Mouse (Mus musculus) heart, embryonic 10.5 days (tissue): Measurements from ENCODE around the gene Evi5l. TPM values are rescaled to one million over a fixed set of nuclear protein-coding genes. Genes with fewer than 3 reads are reported as not detected.
A peak's percentile ranks its signal among the peaks of the same experiment; 100 is the strongest.

ENCODE experiments used
- DNase-seq: peaks from one replicate; pipeline ENCODE4 v3.0.0-alpha.2; 2017; ENCODE audit warnings: low spot score
- H3K27ac ChIP-seq: fragments of 300-500 bp; sonication (generic); 2 replicates; pipeline ENCODE4 v1.5.1; 2016; ENCODE audit warnings: mild to moderate bottlenecking
- H3K27me3 ChIP-seq: fragments of 300-500 bp; sonication (generic); 2 replicates; pipeline ENCODE4 v1.6.1; 2016; ENCODE audit warnings: mild to moderate bottlenecking; ENCODE audit not compliant: poor library complexity, insufficient read depth, severe bottlenecking
- H3K36me3 ChIP-seq: fragments of 300-500 bp; sonication (generic); 2 replicates; pipeline ENCODE4 v1.6.1; 2016; ENCODE audit warnings: mild to moderate bottlenecking, moderate library complexity
- H3K4me1 ChIP-seq: fragments of 300-500 bp; sonication (generic); 2 replicates; pipeline ENCODE4 v1.6.1; 2016; ENCODE audit warnings: mild to moderate bottlenecking
- H3K4me3 ChIP-seq: fragments of 300-500 bp; sonication (generic); 2 replicates; pipeline ENCODE4 v1.5.1; 2016; ENCODE audit warnings: mild to moderate bottlenecking, moderate library complexity
- H3K9me3 ChIP-seq: fragments of 300-500 bp; sonication (generic); 2 replicates; pipeline ENCODE4 v1.6.1; 2016; ENCODE audit warnings: mild to moderate bottlenecking, moderate library complexity
- whole genome bisulfite sequencing: fragments of 180-500 bp; shearing (Covaris S2); methylation state at CpG from one replicate; pipeline ENCODE4 v1.1.7; 2016; 5-methylcytosine and 5-hydroxymethylcytosine counted together
- polyA plus RNA-seq: library from polyadenylated mRNA; unstranded; fragments of >200 nt; fragmentation: Nextera tagmentation; extraction: Ambion mirVana; gene quantifications from 2 replicates; pipeline ENCODE4 v1.2.1, GENCODE M21; 2016

Gene Evi5l
- polyA plus RNA-seq, 1 experiment from 2014 or later, result 16.1 TPM

- peaks cover 18% of the 10 kb centered on the region for H3K36me3 ChIP-seq
- DNase-seq, result no peak
- 70% methylated on average over 8 of the region's 8 CpGs for WGBS
- H3K27ac ChIP-seq, result no peak overlapping the region
- no peaks in the 10 kb centered on the region for H3K4me1 ChIP-seq
- no peaks in the 10 kb centered on the region for H3K9me3 ChIP-seq
- no peak overlapping the region for H3K4me3 ChIP-seq
- H3K27me3 ChIP-seq, result no peaks in the 10 kb centered on the region
Measured at GRCm38 (mm10) chr8:4183409-4183808, 17.0 kb downstream of the Evi5l start.

GRCm38 (mm10) chr8:4186151-4186550, 19.8 kb downstream of the Evi5l start:
- 92% methylated on average over 2 of the region's 2 CpGs for WGBS
- Histone ChIP-seq H3K36me3 (peaks cover 19% of the 10 kb centered on the region), H3K27ac (no peak overlapping the region), H3K27me3 (no peaks in the 10 kb centered on the region), H3K4me1 (peaks cover 3% of the 10 kb centered on the region; the same call in 1 of the 2 replicates), H3K9me3 (no peaks in the 10 kb centered on the region), H3K4me3 (no peak overlapping the region)
- DNase-seq, result no peak

- no peak for DNase-seq
- H3K4me1 ChIP-seq, result peaks cover 10% of the 10 kb centered on the region
- no peaks in the 10 kb centered on the region for H3K9me3 ChIP-seq
- 0 out of 2 replicates have a peak, but pooled peaks cover 6% of the 10 kb centered on the region for H3K27me3 ChIP-seq
- peaks cover 19% of the 10 kb centered on the region for H3K36me3 ChIP-seq
- H3K4me3 ChIP-seq, result no peak overlapping the region
- peak overlapping the region; percentile 63; the same call in 1 of the 2 replicates for H3K27ac ChIP-seq
Measured at GRCm38 (mm10) chr8:4188605-4189004, 22.2 kb downstream of the Evi5l start.

GRCm38 (mm10) chr8:4189031-4189722, 22.8 kb downstream of the Evi5l start:
- WGBS, result 21% methylated on average over 3 of the region's 3 CpGs
- DNase-seq, result no peak
- H3K27ac ChIP-seq, result peak overlapping the region; percentile 63; the same call in 1 of the 2 replicates
- no peaks in the 10 kb centered on the region for H3K9me3 ChIP-seq
- no peak overlapping the region for H3K4me3 ChIP-seq
- H3K27me3 ChIP-seq, result peaks cover 11% of the 10 kb centered on the region; the same call in 1 of the 2 replicates
- peaks cover 16% of the 10 kb centered on the region for H3K36me3 ChIP-seq
- peaks cover 12% of the 10 kb centered on the region for H3K4me1 ChIP-seq

GRCm38 (mm10) chr8:4192305-4192704, 25.9 kb downstream of the Evi5l start:
- peaks cover 16% of the 10 kb centered on the region; the same call in 1 of the 2 replicates for H3K27me3 ChIP-seq
- no peak overlapping the region for H3K4me3 ChIP-seq
- 62% methylated on average over 5 of the region's 5 CpGs for WGBS
- no peaks in the 10 kb centered on the region for H3K9me3 ChIP-seq
- peaks cover 7% of the 10 kb centered on the region for H3K36me3 ChIP-seq
- no peak overlapping the region for H3K27ac ChIP-seq
- no peak for DNase-seq
- H3K4me1 ChIP-seq, result peaks cover 12% of the 10 kb centered on the region

- Histone ChIP-seq H3K27me3 (peaks cover 16% of the 10 kb centered on the region; the same call in 1 of the 2 replicates), H3K27ac (0 out of 2 replicates have a peak overlapping the region, but pooled peaks have one; percentile 32), H3K4me3 (peak overlapping the region; percentile 12; the same call in 1 of the 2 replicates), H3K36me3 (0 out of 2 replicates have a peak, but pooled peaks cover 5% of the 10 kb centered on the region), H3K4me1 (peaks cover 12% of the 10 kb centered on the region), H3K9me3 (no peaks in the 10 kb centered on the region)
- peak; percentile 90 for DNase-seq
- WGBS, result 5% methylated on average over 18 of the region's 18 CpGs
Measured at GRCm38 (mm10) chr8:4192807-4193587, 26.6 kb downstream of the Evi5l start.

- H3K27ac ChIP-seq, result 0 out of 2 replicates have a peak overlapping the region, but pooled peaks have one; percentile 32
- peaks cover 12% of the 10 kb centered on the region for H3K4me1 ChIP-seq
- WGBS, result 56% methylated on average over 7 of the region's 7 CpGs
- peaks cover 16% of the 10 kb centered on the region; the same call in 1 of the 2 replicates for H3K27me3 ChIP-seq
- no peak for DNase-seq
- peak overlapping the region; percentile 12; the same call in 1 of the 2 replicates for H3K4me3 ChIP-seq
- no peaks in the 10 kb centered on the region for H3K9me3 ChIP-seq
- H3K36me3 ChIP-seq, result no peaks in the 10 kb centered on the region
Measured at GRCm38 (mm10) chr8:4193588-4193894, 27.2 kb downstream of the Evi5l start.

GRCm38 (mm10) chr8:4201321-4201720, 35.0 kb downstream of the Evi5l start:
- 59% methylated on average over 2 of the region's 2 CpGs for WGBS
- Histone ChIP-seq H3K27ac (no peak overlapping the region), H3K4me3 (no peak overlapping the region), H3K27me3 (peaks cover 47% of the 10 kb centered on the region), H3K36me3 (peaks cover 3% of the 10 kb centered on the region; the same call in 1 of the 2 replicates), H3K9me3 (no peaks in the 10 kb centered on the region), H3K4me1 (peaks cover 11% of the 10 kb centered on the region)
- no peak for DNase-seq

- Histone ChIP-seq H3K36me3 (no peaks in the 10 kb centered on the region), H3K9me3 (no peaks in the 10 kb centered on the region), H3K27me3 (peaks cover 79% of the 10 kb centered on the region), H3K27ac (no peak overlapping the region; the same call in 1 of the 2 replicates), H3K4me1 (peaks cover 20% of the 10 kb centered on the region), H3K4me3 (peak overlapping the region; percentile 48)
- 9% methylated on average over 38 of the region's 38 CpGs for WGBS
- no peak for DNase-seq
Measured at GRCm38 (mm10) chr8:4205246-4206123, 39.1 kb downstream of the Evi5l start.

GRCm38 (mm10) chr8:4206182-4207015, 40.0 kb downstream of the Evi5l start:
- H3K4me1 ChIP-seq, result peaks cover 20% of the 10 kb centered on the region
- no peaks in the 10 kb centered on the region for H3K36me3 ChIP-seq
- H3K4me3 ChIP-seq, result peak overlapping the region; percentile 48
- H3K27ac ChIP-seq, result no peak overlapping the region; the same call in 1 of the 2 replicates
- WGBS, result 6% methylated on average over 36 of the region's 44 CpGs
- no peak for DNase-seq
- peaks cover 88% of the 10 kb centered on the region for H3K27me3 ChIP-seq
- no peaks in the 10 kb centered on the region for H3K9me3 ChIP-seq

- DNase-seq, result no peak
- Histone ChIP-seq H3K27ac (no peak overlapping the region), H3K4me1 (peaks cover 20% of the 10 kb centered on the region), H3K4me3 (no peak overlapping the region), H3K36me3 (no peaks in the 10 kb centered on the region), H3K9me3 (no peaks in the 10 kb centered on the region), H3K27me3 (peaks cover 88% of the 10 kb centered on the region)
- 43% methylated on average over 2 of the region's 2 CpGs for WGBS
Measured at GRCm38 (mm10) chr8:4207016-4207350, 40.6 kb downstream of the Evi5l start.

- 75% methylated on average over 6 of the region's 6 CpGs for WGBS
- DNase-seq, result no peak
- Histone ChIP-seq H3K36me3 (no peaks in the 10 kb centered on the region), H3K27ac (no peak overlapping the region), H3K27me3 (peaks cover 90% of the 10 kb centered on the region), H3K9me3 (no peaks in the 10 kb centered on the region), H3K4me3 (no peak overlapping the region), H3K4me1 (peaks cover 35% of the 10 kb centered on the region)
Measured at GRCm38 (mm10) chr8:4211097-4211496, 44.7 kb downstream of the Evi5l start.
